8 mouse cellular contexts compared by ENCODE assay signal in genomic region chr11:70652029-70652883, GRCm38 (mm10). TPM values are rescaled to one million over a fixed set of nuclear protein-coding genes. Genes with fewer than 3 reads are reported as not detected.
A peak's percentile ranks its signal among the peaks of the same experiment; 100 is the strongest.
DNase-seq lines count a peak whose midpoint lies in the region; ATAC-seq and TF ChIP-seq lines count a peak whose summit lies in the region.

No protein-coding gene starts in this region.

- no peaks in the 10 kb centered on the region for H3K9me3 ChIP-seq in heart, embryonic 13.5 days
- no peaks in the 10 kb centered on the region for H3K9me3 ChIP-seq in ES-E14 (ENCODE audit: control insufficient read depth, insufficient read depth, low read depth, low read length)
- H3K9me3 ChIP-seq in forebrain, embryonic 12.5 days = no peaks in the 10 kb centered on the region
- H3K9me3 ChIP-seq in limb, embryonic 14.5 days (ENCODE audit: control insufficient read depth, low read length) = no peaks in the 10 kb centered on the region
- no peaks in the 10 kb centered on the region for H3K9me3 ChIP-seq in stomach, embryonic 15.5 days

- peak overlapping the region; percentile 99 for H3K27ac ChIP-seq in heart, embryonic 13.5 days (replicated peaks)
- H3K27ac ChIP-seq in ES-E14 (ENCODE audit: insufficient read depth, low read depth, low read length, poor library complexity, severe bottlenecking) = no peak overlapping the region
- no peak overlapping the region; the same call in 1 of the 2 replicates for H3K27ac ChIP-seq in forebrain, embryonic 12.5 days
- H3K27ac ChIP-seq in limb, embryonic 14.5 days (replicated peaks; ENCODE audit: low read depth, low read length) = peak overlapping the region; percentile 97
- H3K27ac ChIP-seq in stomach, embryonic 15.5 days = peak overlapping the region; percentile 97

- peaks cover 47% of the 10 kb centered on the region for H3K36me3 ChIP-seq in heart, embryonic 13.5 days
- peaks cover 44% of the 10 kb centered on the region for H3K36me3 ChIP-seq in ES-E14 (ENCODE audit: control insufficient read depth, insufficient read depth, low read length, poor library complexity, severe bottlenecking)
- H3K36me3 ChIP-seq in forebrain, embryonic 12.5 days (replicated peaks) = peaks cover 43% of the 10 kb centered on the region
- H3K36me3 ChIP-seq in limb, embryonic 14.5 days (ENCODE audit: control insufficient read depth, insufficient read depth, low read length) = peaks cover 50% of the 10 kb centered on the region
- peaks cover 36% of the 10 kb centered on the region for H3K36me3 ChIP-seq in stomach, embryonic 15.5 days

- no peak for TF ChIP-seq POLR2A in limb, embryonic 14.5 days (IDR thresholded peaks at IDR 0.05; ENCODE audit: borderline replicate concordance, extremely low read depth, insufficient read depth, insufficient read length)

- peaks cover 75% of the 10 kb centered on the region for H3K4me1 ChIP-seq in heart, embryonic 13.5 days
- peaks cover 2 to 8% of the 10 kb centered on the region in 2 experiments; a peak in 2 of 4 replicates for H3K4me1 ChIP-seq in ES-E14 (ENCODE audit: control insufficient read depth in 2 of 2, insufficient read depth in 2 of 2, low read length in 2 of 2, poor library complexity in 1 of 2)
- peaks cover 60% of the 10 kb centered on the region for H3K4me1 ChIP-seq in forebrain, embryonic 12.5 days
- H3K4me1 ChIP-seq in limb, embryonic 14.5 days (ENCODE audit: control insufficient read depth, insufficient read depth, low read length) = peaks cover 28% of the 10 kb centered on the region
- H3K4me1 ChIP-seq in stomach, embryonic 15.5 days = peaks cover 58% of the 10 kb centered on the region

- no peak for DNase-seq in heart, adult 8-10 months (ENCODE audit: low spot score)
- DNase-seq in ES-E14 (ENCODE audit: low read depth, low spot score) = no peak
- peak; percentile 66 for DNase-seq in limb, embryonic 14.5 days (ENCODE audit: low spot score)
- no peak for DNase-seq in testis, postnatal 10 days (ENCODE audit: low spot score)

- WGBS in heart, embryonic 13.5 days = 59% methylated on average over 12 of the region's 12 CpGs
- WGBS in forebrain, embryonic 12.5 days = 70% methylated on average over 12 of the region's 12 CpGs
- 50% methylated on average over 12 of the region's 12 CpGs for WGBS in limb, embryonic 14.5 days
- 46% methylated on average over 12 of the region's 12 CpGs for whole genome bisulfite sequencing in stomach, embryonic 15.5 days

- H3K4me2 ChIP-seq in heart, embryonic 13.5 days = peak overlapping the region; percentile 94
- H3K4me2 ChIP-seq in forebrain, embryonic 12.5 days = peak overlapping the region; percentile 96
- H3K4me2 ChIP-seq in limb, embryonic 14.5 days (replicated peaks; ENCODE audit: low read depth, low read length, severe bottlenecking) = peak overlapping the region; percentile 97
- H3K4me2 ChIP-seq in stomach, embryonic 15.5 days = peak overlapping the region; percentile 94

- in situ Hi-C loops in ES-E14 (cut with MboI; ENCODE audit: low sequenced_read_pairs in 2 of 2, unreplicated experiment in 2 of 2) = no loop called here

- H3K4me3 ChIP-seq in heart, embryonic 13.5 days = peak overlapping the region; percentile 100
- peak overlapping the region; percentile 89 to 98 for H3K4me3 ChIP-seq in ES-E14 (ENCODE audit: insufficient read depth in 1 of 2, low read depth in 1 of 2, low read length in 2 of 2, poor library complexity in 1 of 2, severe bottlenecking in 1 of 2)
- H3K4me3 ChIP-seq in forebrain, embryonic 12.5 days (replicated peaks) = peak overlapping the region; percentile 98
- peak overlapping the region; percentile 100 for H3K4me3 ChIP-seq in limb, embryonic 14.5 days (replicated peaks; ENCODE audit: low read length)
- H3K4me3 ChIP-seq in stomach, embryonic 15.5 days (replicated peaks) = peak overlapping the region; percentile 73

- ATAC-seq in heart, embryonic 13.5 days (ENCODE audit: extremely low read depth, insufficient number of reproducible peaks, low FRiP score, low TSS enrichment) = no peak
- ATAC-seq in forebrain, embryonic 12.5 days (ENCODE audit: low FRiP score) = no peak
- ATAC-seq in limb, embryonic 14.5 days (ENCODE audit: low FRiP score, low read depth) = no peak
- ATAC-seq in stomach, embryonic 15.5 days (ENCODE audit: insufficient read depth, low FRiP score, low read depth) = no peak
- ATAC-seq in inflammation-experienced regulatory T-cells, adult 6 months = no peak

- H3K9ac ChIP-seq in heart, embryonic 13.5 days = peak overlapping the region; percentile 100
- H3K9ac ChIP-seq in ES-E14 (ENCODE audit: insufficient read depth, low read depth, low read length, poor library complexity, severe bottlenecking) = peak overlapping the region; percentile 17; the same call in 1 of the 2 replicates
- peak overlapping the region; percentile 97 for H3K9ac ChIP-seq in forebrain, embryonic 12.5 days
- peak overlapping the region; percentile 96 for H3K9ac ChIP-seq in limb, embryonic 14.5 days (ENCODE audit: low read depth, low read length, severe bottlenecking)
- H3K9ac ChIP-seq in stomach, embryonic 15.5 days = peak overlapping the region; percentile 89

- H3K27me3 ChIP-seq in heart, embryonic 13.5 days (replicated peaks) = no peaks in the 10 kb centered on the region
- H3K27me3 ChIP-seq in forebrain, embryonic 12.5 days = peaks cover 3% of the 10 kb centered on the region; the same call in 1 of the 2 replicates
- no peaks in the 10 kb centered on the region for H3K27me3 ChIP-seq in limb, embryonic 14.5 days (ENCODE audit: control insufficient read depth, insufficient read depth, low read length)
- H3K27me3 ChIP-seq in stomach, embryonic 15.5 days (replicated peaks) = no peaks in the 10 kb centered on the region

TF ChIP-seq in ES-E14, 5 proteins besides CTCF, POLR2A, EP300 and RAD21:
- TF ChIP-seq ZC3H11A (IDR thresholded peaks at IDR 0.05; ENCODE audit: borderline replicate concordance, low read depth, low read length) = no peak
- TF ChIP-seq HCFC1 (IDR thresholded peaks at IDR 0.05; ENCODE audit: borderline replicate concordance, insufficient read depth, low read length) = no peak
- TF ChIP-seq CHD2 (IDR thresholded peaks at IDR 0.05; ENCODE audit: low read depth, low read length) = peak; percentile 51; the same call in 1 of the 2 replicates
TF ChIP-seq in ES-E14: peak in this region for 1.

RNA-seq across cellular contexts. Expression of gene Pfn1, which starts 2.2 kb away (rescaled TPM):
- polyA plus RNA-seq in heart, embryonic 13.5 days (2015; fragmentation: Nextera tagmentation; extraction: Ambion mirVana) = 1,587 and 1,588 TPM in 2 replicates
- 100 to 1,000 TPM; 243 to 295 (median 274) TPM for total RNA-seq in heart, adult 8-10 months (2022)
- 474 and 732 TPM in 2 replicates for total RNA-seq in ES-E14 (2012; rRNA removed)
- polyA plus RNA-seq in forebrain, embryonic 12.5 days (2016; fragmentation: Nextera tagmentation; extraction: Ambion mirVana) = 1,070 and 1,131 TPM in 2 replicates
- 946 and 1,024 TPM in 2 replicates for polyA plus RNA-seq in limb, embryonic 14.5 days (2012; rRNA removed)
- 1,646 and 1,675 TPM in 2 replicates for polyA plus RNA-seq in limb, embryonic 14.5 days (2014; fragmentation: Nextera tagmentation; extraction: Ambion mirVana)
- polyA plus RNA-seq in stomach, embryonic 15.5 days (2015; fragmentation: Nextera tagmentation; extraction: Ambion mirVana) = 1,701 and 2,042 TPM in 2 replicates
- 1,000 to 10,000 TPM; 3,037 to 4,758 (median 3,214) TPM for polyA plus RNA-seq in inflammation-experienced regulatory T-cells, adult 6 months (2017; shearing (Covaris generic))

RNA-seq across cellular contexts. Expression of gene Eno3, which starts 4.7 kb away (rescaled TPM):
- polyA plus RNA-seq in heart, embryonic 13.5 days (2015; fragmentation: Nextera tagmentation; extraction: Ambion mirVana) = 273 and 322 TPM in 2 replicates
- 1,000 to 10,000 TPM; 1,693 to 1,917 (median 1,770) TPM for total RNA-seq in heart, adult 8-10 months (2022)
- 21.1 and 31.7 TPM in 2 replicates for total RNA-seq in ES-E14 (2012; rRNA removed)
- polyA plus RNA-seq in forebrain, embryonic 12.5 days (2016; fragmentation: Nextera tagmentation; extraction: Ambion mirVana) = 9.0 and 9.7 TPM in 2 replicates
- 75.3 and 84.6 TPM in 2 replicates for polyA plus RNA-seq in limb, embryonic 14.5 days (2012; rRNA removed)
- polyA plus RNA-seq in limb, embryonic 14.5 days (2014; fragmentation: Nextera tagmentation; extraction: Ambion mirVana) = 60.3 and 89.9 TPM in 2 replicates
- polyA plus RNA-seq in stomach, embryonic 15.5 days (2015; fragmentation: Nextera tagmentation; extraction: Ambion mirVana) = 13.9 and 16.6 TPM in 2 replicates
- polyA plus RNA-seq in inflammation-experienced regulatory T-cells, adult 6 months (2017; shearing (Covaris generic)) = 10 to 100 TPM in 2 of 3 experiments, 1 to 10 TPM in 1; 6.2 to 27.4 (median 21.7) TPM

RNA-seq across cellular contexts. Expression of gene Slc25a11, which starts 5.0 kb away (rescaled TPM):
- polyA plus RNA-seq in heart, embryonic 13.5 days (2015; fragmentation: Nextera tagmentation; extraction: Ambion mirVana) = 234 and 262 TPM in 2 replicates
- 100 to 1,000 TPM; 640 to 724 (median 656) TPM for total RNA-seq in heart, adult 8-10 months (2022)
- total RNA-seq in ES-E14 (2012; rRNA removed) = 84.5 and 97.4 TPM in 2 replicates
- 139 and 141 TPM in 2 replicates for polyA plus RNA-seq in forebrain, embryonic 12.5 days (2016; fragmentation: Nextera tagmentation; extraction: Ambion mirVana)
- 134 and 150 TPM in 2 replicates for polyA plus RNA-seq in limb, embryonic 14.5 days (2012; rRNA removed)
- 159 and 163 TPM in 2 replicates for polyA plus RNA-seq in limb, embryonic 14.5 days (2014; fragmentation: Nextera tagmentation; extraction: Ambion mirVana)
- 150 and 151 TPM in 2 replicates for polyA plus RNA-seq in stomach, embryonic 15.5 days (2015; fragmentation: Nextera tagmentation; extraction: Ambion mirVana)
- 100 to 1,000 TPM in 2 of 3 experiments, 10 to 100 TPM in 1; 85.3 to 111 (median 111) TPM for polyA plus RNA-seq in inflammation-experienced regulatory T-cells, adult 6 months (2017; shearing (Covaris generic))

RNA-seq across cellular contexts. Expression of gene Rnf167, which starts 5.2 kb away (rescaled TPM):
- 66.3 and 73.8 TPM in 2 replicates for polyA plus RNA-seq in heart, embryonic 13.5 days (2015; fragmentation: Nextera tagmentation; extraction: Ambion mirVana)
- total RNA-seq in heart, adult 8-10 months (2022) = 10 to 100 TPM; 53.0 to 67.3 (median 58.7) TPM
- 113 and 157 TPM in 2 replicates for total RNA-seq in ES-E14 (2012; rRNA removed)
- 85.1 and 96.1 TPM in 2 replicates for polyA plus RNA-seq in forebrain, embryonic 12.5 days (2016; fragmentation: Nextera tagmentation; extraction: Ambion mirVana)
- 96.3 and 110 TPM in 2 replicates for polyA plus RNA-seq in limb, embryonic 14.5 days (2012; rRNA removed)
- 109 and 119 TPM in 2 replicates for polyA plus RNA-seq in limb, embryonic 14.5 days (2014; fragmentation: Nextera tagmentation; extraction: Ambion mirVana)
- 97.2 and 108 TPM in 2 replicates for polyA plus RNA-seq in stomach, embryonic 15.5 days (2015; fragmentation: Nextera tagmentation; extraction: Ambion mirVana)
- polyA plus RNA-seq in inflammation-experienced regulatory T-cells, adult 6 months (2017; shearing (Covaris generic)) = 100 to 1,000 TPM; 276 to 454 (median 423) TPM

RNA-seq across cellular contexts. Expression of gene Gp1ba, which starts 13.3 kb away (rescaled TPM):
- polyA plus RNA-seq in heart, embryonic 13.5 days (2015; fragmentation: Nextera tagmentation; extraction: Ambion mirVana) = 0.86 and 1.0 TPM in 2 replicates
- under 1 TPM; 0.31 to 0.55 (median 0.54) TPM for total RNA-seq in heart, adult 8-10 months (2022)
- 0.45 and 0.85 TPM in 2 replicates for total RNA-seq in ES-E14 (2012; rRNA removed)
- polyA plus RNA-seq in forebrain, embryonic 12.5 days (2016; fragmentation: Nextera tagmentation; extraction: Ambion mirVana) = 0.23 and 0.33 TPM in 2 replicates
- 0.47 and 0.69 TPM in 2 replicates for polyA plus RNA-seq in limb, embryonic 14.5 days (2012; rRNA removed)
- 0.48 and 0.56 TPM in 2 replicates for polyA plus RNA-seq in limb, embryonic 14.5 days (2014; fragmentation: Nextera tagmentation; extraction: Ambion mirVana)
- polyA plus RNA-seq in stomach, embryonic 15.5 days (2015; fragmentation: Nextera tagmentation; extraction: Ambion mirVana) = 0.09 and 0.19 TPM in 2 replicates
- polyA plus RNA-seq in inflammation-experienced regulatory T-cells, adult 6 months (2017; shearing (Covaris generic)) = under 1 TPM; 0.17 to 0.69 (median 0.21) TPM

Comparison
In these comparisons a context has a peak if more than half of its experiments do, and no peak if none do; other contexts are left out.
1. H3K27ac ChIP-seq: peak in heart, embryonic 13.5 days (single experiment), limb, embryonic 14.5 days (single experiment) and stomach, embryonic 15.5 days (single experiment); none in ES-E14 (single experiment) and forebrain, embryonic 12.5 days (single experiment).
2. H3K9ac ChIP-seq: peak in every context shown above with its lines; median percentile 100 in heart, embryonic 13.5 days; 97 in forebrain, embryonic 12.5 days; 96 in limb, embryonic 14.5 days; 89 in stomach, embryonic 15.5 days; 17 in ES-E14.
3. Peak in every context shown above with its lines, with median percentiles within 50 percentile points of each other: H3K4me2 ChIP-seq and H3K4me3 ChIP-seq.